Mouse (Mus musculus): ENCODE data around the gene Rbm34. TPM values are rescaled to one million over a fixed set of nuclear protein-coding genes. Genes with fewer than 3 reads are reported as not detected.

Rbm34 gene
- polyA plus RNA-seq, 1 experiment from 2014 or later = 16.5 TPM

GRCm38 (mm10) chr8:126976608-126977348, 5.9 kb upstream of the Rbm34 start:
- whole genome bisulfite sequencing (ENCODE audit: insufficient replicate concordance) = 63% methylated on average over 8 of the region's 8 CpGs
- Histone ChIP-seq H3K27me3 (peaks cover 19% of the 10 kb centered on the region), H3K4me3 (replicated peaks) (no peak overlapping the region), H3K4me2 (no peak overlapping the region), H3K9ac (no peak overlapping the region), H3K27ac (no peak overlapping the region), H3K4me1 (replicated peaks) (peaks cover 26% of the 10 kb centered on the region), H3K9me3 (replicated peaks) (no peaks in the 10 kb centered on the region), H3K36me3 (no peaks in the 10 kb centered on the region)
- ATAC-seq (ENCODE audit: low read depth) (no peak), DNase-seq (no peak)

- Histone ChIP-seq H3K9me3 (replicated peaks) (no peaks in the 10 kb centered on the region), H3K4me2 (no peak overlapping the region), H3K27ac (no peak overlapping the region), H3K27me3 (peaks cover 19% of the 10 kb centered on the region), H3K9ac (no peak overlapping the region), H3K4me3 (replicated peaks) (no peak overlapping the region), H3K4me1 (replicated peaks) (peaks cover 33% of the 10 kb centered on the region), H3K36me3 (no peaks in the 10 kb centered on the region)
- DNase-seq (peak; percentile 18), ATAC-seq (ENCODE audit: low read depth) (no peak)
- 21% methylated on average over 1 of the region's 1 CpGs for WGBS (ENCODE audit: insufficient replicate concordance)
Observed at GRCm38 (mm10) chr8:126975706-126976105, 4.8 kb upstream of the Rbm34 start.

- Histone ChIP-seq H3K27me3 (peaks cover 19% of the 10 kb centered on the region), H3K9me3 (replicated peaks) (no peaks in the 10 kb centered on the region), H3K27ac (no peak overlapping the region), H3K4me3 (replicated peaks) (no peak overlapping the region), H3K4me1 (replicated peaks) (peaks cover 43% of the 10 kb centered on the region), H3K36me3 (no peaks in the 10 kb centered on the region), H3K9ac (no peak overlapping the region), H3K4me2 (no peak overlapping the region)
- WGBS (ENCODE audit: insufficient replicate concordance) = 63% methylated on average over 4 of the region's 4 CpGs
- ATAC-seq (ENCODE audit: low read depth) = no peak
- DNase-seq = no peak
Observed at GRCm38 (mm10) chr8:126974511-126974910, 3.6 kb upstream of the Rbm34 start.

- WGBS (ENCODE audit: insufficient replicate concordance) = 21% methylated on average over 9 of the region's 9 CpGs
- Histone ChIP-seq H3K36me3 (peaks cover 6% of the 10 kb centered on the region), H3K4me1 (replicated peaks) (peaks cover 47% of the 10 kb centered on the region), H3K4me3 (replicated peaks) (no peak overlapping the region), H3K4me2 (peak overlapping the region; percentile 10; the same call in 1 of the 2 replicates), H3K9ac (peak overlapping the region; percentile 29; the same call in 1 of the 2 replicates), H3K9me3 (replicated peaks) (no peaks in the 10 kb centered on the region), H3K27me3 (peaks cover 14% of the 10 kb centered on the region), H3K27ac (no peak overlapping the region)
- ATAC-seq (ENCODE audit: low read depth) (no peak), DNase-seq (no peak)
Observed at GRCm38 (mm10) chr8:126973686-126974265, 2.9 kb upstream of the Rbm34 start.

GRCm38 (mm10) chr8:126972649-126973048, 1.8 kb upstream of the Rbm34 start:
- H3K27me3 ChIP-seq = peaks cover 7% of the 10 kb centered on the region
- H3K27ac ChIP-seq = no peak overlapping the region
- no peak overlapping the region for H3K4me2 ChIP-seq
- H3K36me3 ChIP-seq = peaks cover 17% of the 10 kb centered on the region
- no peak for ATAC-seq (ENCODE audit: low read depth)
- 60% methylated on average over 2 of the region's 2 CpGs for WGBS (ENCODE audit: insufficient replicate concordance)
- peaks cover 51% of the 10 kb centered on the region for H3K4me1 ChIP-seq (replicated peaks)
- no peaks in the 10 kb centered on the region for H3K9me3 ChIP-seq (replicated peaks)
- no peak overlapping the region for H3K4me3 ChIP-seq (replicated peaks)
- DNase-seq = no peak
- H3K9ac ChIP-seq = no peak overlapping the region

- Histone ChIP-seq H3K9ac (0 out of 2 replicates have a peak overlapping the region, but pooled peaks have one; percentile 84), H3K36me3 (peaks cover 23% of the 10 kb centered on the region), H3K4me1 (replicated peaks) (peaks cover 51% of the 10 kb centered on the region), H3K9me3 (replicated peaks) (no peaks in the 10 kb centered on the region), H3K27me3 (peaks cover 5% of the 10 kb centered on the region), H3K4me2 (no peak overlapping the region), H3K4me3 (replicated peaks) (no peak overlapping the region), H3K27ac (no peak overlapping the region)
- ATAC-seq (ENCODE audit: low read depth) (no peak), DNase-seq (no peak)
- 91% methylated on average over 2 of the region's 2 CpGs for WGBS (ENCODE audit: insufficient replicate concordance)
Observed at GRCm38 (mm10) chr8:126972102-126972501, 1.2 kb upstream of the Rbm34 start.

GRCm38 (mm10) chr8:126971314-126971664, 418 bp upstream of the Rbm34 start:
- ATAC-seq (ENCODE audit: low read depth) = peak; percentile 16
- 15% methylated on average over 13 of the region's 13 CpGs for WGBS (ENCODE audit: insufficient replicate concordance)
- peak overlapping the region; percentile 68 for H3K27ac ChIP-seq
- peak overlapping the region; percentile 87 for H3K4me2 ChIP-seq
- peaks cover 51% of the 10 kb centered on the region for H3K4me1 ChIP-seq (replicated peaks)
- H3K9me3 ChIP-seq (replicated peaks) = no peaks in the 10 kb centered on the region
- H3K36me3 ChIP-seq = peaks cover 31% of the 10 kb centered on the region
- H3K4me3 ChIP-seq (replicated peaks) = peak overlapping the region; percentile 86
- peaks cover 1% of the 10 kb centered on the region; the same call in 1 of the 2 replicates for H3K27me3 ChIP-seq
- peak overlapping the region; percentile 84 for H3K9ac ChIP-seq
- no peak for DNase-seq

GRCm38 (mm10) chr8:126969546-126969945, 1.3 kb downstream of the Rbm34 start:
- H3K4me2 ChIP-seq = peak overlapping the region; percentile 87

GRCm38 (mm10) chr8:126968107-126968506, 2.8 kb downstream of the Rbm34 start:
- Histone ChIP-seq H3K4me3 (replicated peaks) (no peak overlapping the region), H3K36me3 (peaks cover 58% of the 10 kb centered on the region), H3K27ac (no peak overlapping the region), H3K4me2 (no peak overlapping the region), H3K27me3 (no peaks in the 10 kb centered on the region), H3K9ac (no peak overlapping the region), H3K4me1 (replicated peaks) (peaks cover 33% of the 10 kb centered on the region), H3K9me3 (replicated peaks) (no peaks in the 10 kb centered on the region)
- DNase-seq (no peak), ATAC-seq (ENCODE audit: low read depth) (no peak)
- 79% methylated on average over 6 of the region's 6 CpGs for WGBS (ENCODE audit: insufficient replicate concordance)

More at GRCm38 (mm10) chr8:126969546-126969945, 1.3 kb downstream of the Rbm34 start:
- Histone ChIP-seq H3K27ac (no peak overlapping the region), H3K4me3 (replicated peaks) (peak overlapping the region; percentile 86; the same call in 1 of the 2 replicates), H3K36me3 (peaks cover 48% of the 10 kb centered on the region), H3K9me3 (replicated peaks) (no peaks in the 10 kb centered on the region), H3K27me3 (no peaks in the 10 kb centered on the region), H3K9ac (peak overlapping the region; percentile 84; the same call in 1 of the 2 replicates), H3K4me1 (replicated peaks) (peaks cover 47% of the 10 kb centered on the region)
- DNase-seq = no peak
- no peak for ATAC-seq (ENCODE audit: low read depth)
- 81% methylated on average over 1 of the region's 1 CpGs for WGBS (ENCODE audit: insufficient replicate concordance)

GRCm38 (mm10) chr8:126965246-126965645, 5.6 kb downstream of the Rbm34 start:
- Histone ChIP-seq H3K9me3 (replicated peaks) (no peaks in the 10 kb centered on the region), H3K9ac (no peak overlapping the region), H3K4me1 (replicated peaks) (peaks cover 20% of the 10 kb centered on the region), H3K4me2 (no peak overlapping the region), H3K36me3 (peaks cover 86% of the 10 kb centered on the region), H3K27ac (no peak overlapping the region), H3K27me3 (no peaks in the 10 kb centered on the region), H3K4me3 (replicated peaks) (no peak overlapping the region)
- DNase-seq = no peak
- ATAC-seq (ENCODE audit: low read depth) = no peak
- WGBS (ENCODE audit: insufficient replicate concordance) = 84% methylated on average over 6 of the region's 6 CpGs

GRCm38 (mm10) chr8:126962871-126963270, 8.0 kb downstream of the Rbm34 start:
- 86% methylated on average over 1 of the region's 1 CpGs for WGBS (ENCODE audit: insufficient replicate concordance)
- DNase-seq (no peak), ATAC-seq (ENCODE audit: low read depth) (no peak)
- H3K4me2 ChIP-seq = no peak overlapping the region
- no peaks in the 10 kb centered on the region for H3K4me1 ChIP-seq (replicated peaks)
- H3K36me3 ChIP-seq = peaks cover 91% of the 10 kb centered on the region
- H3K9me3 ChIP-seq (replicated peaks) = no peaks in the 10 kb centered on the region
- H3K9ac ChIP-seq = no peak overlapping the region
- no peak overlapping the region for H3K4me3 ChIP-seq (replicated peaks)
- H3K27me3 ChIP-seq = no peaks in the 10 kb centered on the region
- no peak overlapping the region for H3K27ac ChIP-seq
